Mouse (Mus musculus): ENCODE measurements at regions not wholly inside any gene's neighbourhood (a gene's known extent, or its start where the extent isn't known, plus 50 kb on each side); places are given as distances from the start of the nearest gene placed in this dataset.

DNA sequence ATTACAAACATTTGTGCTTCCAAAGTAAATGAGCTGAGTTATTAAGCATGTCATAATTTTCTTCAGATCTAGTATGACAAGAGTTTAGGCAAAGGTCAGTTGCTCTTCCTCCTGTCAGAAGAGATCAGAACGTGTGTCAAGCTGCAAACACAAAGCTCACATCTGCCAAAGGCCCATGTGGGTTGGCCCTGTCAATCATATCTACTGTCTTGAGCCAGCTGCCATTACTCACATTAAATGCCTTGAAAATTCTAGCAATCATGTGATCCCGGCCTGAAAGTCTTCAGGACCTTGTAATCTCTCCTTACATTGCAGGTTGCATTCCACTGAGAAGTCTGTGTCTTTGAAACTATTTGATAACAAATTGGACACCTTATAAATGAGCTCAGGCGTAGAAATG is 146.8 kb upstream of the Cp start:
- Histone ChIP-seq H3K4me1 (ENCODE audit: control insufficient read depth, insufficient read depth, low read length) (no peaks in the 10 kb centered on the region), H3K9ac (ENCODE audit: low read depth, poor library complexity, severe bottlenecking) (no peak overlapping the region), H3K4me3 (ENCODE audit: low read depth, low read length) (no peak overlapping the region), H3K27ac (ENCODE audit: insufficient read depth, low read length) (no peak overlapping the region), H3K27me3 (ENCODE audit: control insufficient read depth, insufficient read depth, low read length, poor library complexity, severe bottlenecking) (no peaks in the 10 kb centered on the region), H3K36me3 (ENCODE audit: control insufficient read depth, insufficient read depth, low read length, poor library complexity, severe bottlenecking) (no peaks in the 10 kb centered on the region), H3K9me3 (replicated peaks; ENCODE audit: control insufficient read depth, insufficient read depth, low read length, poor library complexity, severe bottlenecking) (no peaks in the 10 kb centered on the region)
- TF ChIP-seq POLR2A (IDR thresholded peaks at IDR 0.05; ENCODE audit: insufficient read depth, low read length) (no peak), EP300 (IDR thresholded peaks at IDR 0.05; ENCODE audit: insufficient read depth, low read depth, low read length) (no peak), CTCF (IDR thresholded peaks at IDR 0.05; ENCODE audit: low read depth, low read length) (no peak)

DNA sequence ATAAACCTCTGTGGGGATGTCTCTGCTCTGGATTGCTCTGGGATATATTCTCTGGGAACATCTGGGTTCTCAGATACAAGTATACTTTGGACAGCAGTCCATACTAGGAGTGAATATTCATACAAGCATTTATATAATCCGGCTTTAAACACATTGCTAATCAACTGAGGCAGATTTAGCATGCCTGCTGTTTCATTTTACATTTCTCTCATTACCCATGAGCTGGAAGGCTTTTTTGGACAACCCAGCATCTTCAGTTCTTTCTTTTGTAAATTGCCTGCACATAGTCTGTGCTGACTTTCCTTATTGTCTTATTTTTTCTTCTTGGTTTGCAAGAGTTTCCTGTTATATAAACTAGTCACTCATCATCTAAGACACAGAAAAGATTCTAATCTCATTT is 131.9 kb upstream of the Cp start:
- Histone ChIP-seq H3K9me3 (replicated peaks; ENCODE audit: control insufficient read depth, insufficient read depth, low read length, poor library complexity, severe bottlenecking) (no peaks in the 10 kb centered on the region), H3K4me1 (ENCODE audit: control insufficient read depth, insufficient read depth, low read length) (no peaks in the 10 kb centered on the region), H3K9ac (ENCODE audit: low read depth, poor library complexity, severe bottlenecking) (no peak overlapping the region), H3K27ac (ENCODE audit: insufficient read depth, low read length) (no peak overlapping the region), H3K36me3 (ENCODE audit: control insufficient read depth, insufficient read depth, low read length, poor library complexity, severe bottlenecking) (no peaks in the 10 kb centered on the region), H3K27me3 (ENCODE audit: control insufficient read depth, insufficient read depth, low read length, poor library complexity, severe bottlenecking) (no peaks in the 10 kb centered on the region), H3K4me3 (ENCODE audit: low read depth, low read length) (no peak overlapping the region)
- TF ChIP-seq POLR2A (IDR thresholded peaks at IDR 0.05; ENCODE audit: insufficient read depth, low read length) = no peak
- no peak for TF ChIP-seq CTCF (IDR thresholded peaks at IDR 0.05; ENCODE audit: low read depth, low read length)
- TF ChIP-seq EP300 (IDR thresholded peaks at IDR 0.05; ENCODE audit: insufficient read depth, low read depth, low read length) = no peak

DNA sequence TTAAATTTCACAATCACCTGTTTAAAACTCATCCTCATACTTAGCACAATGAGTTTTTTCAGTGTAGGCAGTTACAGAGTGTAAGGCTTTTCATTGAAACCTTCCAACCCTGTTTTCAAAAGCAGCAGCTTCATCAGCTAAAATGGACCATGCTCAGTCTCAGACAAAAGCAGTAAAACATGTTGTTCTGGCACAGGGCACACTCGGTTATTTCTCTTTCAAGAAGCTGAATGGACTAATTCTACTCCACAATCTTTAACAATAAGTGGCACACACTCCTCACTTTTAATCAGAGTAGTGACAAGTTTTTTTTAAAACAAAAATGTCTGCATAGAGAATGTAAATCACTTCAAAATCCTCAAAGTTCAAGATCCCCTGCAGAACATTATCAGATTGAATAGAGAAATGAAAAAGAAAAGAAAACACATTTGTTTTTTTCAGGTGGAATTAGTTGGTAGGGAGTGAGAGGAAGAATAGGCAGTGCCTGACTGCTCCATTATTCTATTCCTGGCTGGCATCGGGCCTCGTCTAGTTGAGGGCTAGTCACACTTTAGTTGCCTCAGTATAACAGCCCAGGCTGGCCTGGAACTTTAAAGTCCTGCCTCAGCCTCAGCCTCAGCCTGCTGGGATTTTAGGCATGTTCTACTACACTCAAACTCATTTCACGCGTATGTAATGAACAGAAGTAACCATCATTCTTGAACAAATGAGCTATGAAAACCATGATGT is 128.2 kb upstream of the Cp start:
- H3K9ac ChIP-seq (ENCODE audit: low read depth, poor library complexity, severe bottlenecking) = no peak overlapping the region
- no peak overlapping the region for H3K27ac ChIP-seq (ENCODE audit: insufficient read depth, low read length)
- TF ChIP-seq EP300 (IDR thresholded peaks at IDR 0.05; ENCODE audit: insufficient read depth, low read depth, low read length) (no peak), POLR2A (IDR thresholded peaks at IDR 0.05; ENCODE audit: insufficient read depth, low read length) (no peak), CTCF (IDR thresholded peaks at IDR 0.05; ENCODE audit: low read depth, low read length) (no peak)
- no peaks in the 10 kb centered on the region for H3K27me3 ChIP-seq (ENCODE audit: control insufficient read depth, insufficient read depth, low read length, poor library complexity, severe bottlenecking)
- H3K9me3 ChIP-seq (replicated peaks; ENCODE audit: control insufficient read depth, insufficient read depth, low read length, poor library complexity, severe bottlenecking) = no peaks in the 10 kb centered on the region
- no peaks in the 10 kb centered on the region for H3K36me3 ChIP-seq (ENCODE audit: control insufficient read depth, insufficient read depth, low read length, poor library complexity, severe bottlenecking)
- H3K4me3 ChIP-seq (ENCODE audit: low read depth, low read length) = no peak overlapping the region
- H3K4me1 ChIP-seq (ENCODE audit: control insufficient read depth, insufficient read depth, low read length) = no peaks in the 10 kb centered on the region

DNA sequence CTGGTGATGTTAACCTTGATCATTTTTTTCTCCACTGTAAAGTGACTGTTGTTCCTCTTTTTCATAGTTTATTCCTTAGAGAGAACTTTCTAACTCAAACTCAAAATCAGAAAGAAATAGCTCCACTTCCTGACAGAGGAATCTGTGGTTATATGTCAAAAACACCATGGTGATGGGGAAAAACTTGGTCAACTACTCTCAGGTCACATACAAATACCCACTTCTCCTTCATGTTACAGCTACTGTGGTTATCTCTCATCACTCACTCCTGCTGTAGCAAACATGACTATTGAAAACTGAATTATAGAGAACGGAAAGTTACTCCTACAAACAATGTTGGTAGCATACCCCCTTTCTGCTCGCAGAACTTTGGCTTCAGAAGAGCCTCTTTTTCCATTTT is 127.1 kb upstream of the Cp start:
- no peak overlapping the region for H3K27ac ChIP-seq (ENCODE audit: insufficient read depth, low read length)
- no peak for TF ChIP-seq POLR2A (IDR thresholded peaks at IDR 0.05; ENCODE audit: insufficient read depth, low read length)
- TF ChIP-seq CTCF (IDR thresholded peaks at IDR 0.05; ENCODE audit: low read depth, low read length) = no peak
- no peak for TF ChIP-seq EP300 (IDR thresholded peaks at IDR 0.05; ENCODE audit: insufficient read depth, low read depth, low read length)
- no peak overlapping the region for H3K9ac ChIP-seq (ENCODE audit: low read depth, poor library complexity, severe bottlenecking)
- H3K4me3 ChIP-seq (ENCODE audit: low read depth, low read length) = no peak overlapping the region
- H3K36me3 ChIP-seq (ENCODE audit: control insufficient read depth, insufficient read depth, low read length, poor library complexity, severe bottlenecking) = no peaks in the 10 kb centered on the region
- no peaks in the 10 kb centered on the region for H3K27me3 ChIP-seq (ENCODE audit: control insufficient read depth, insufficient read depth, low read length, poor library complexity, severe bottlenecking)
- no peaks in the 10 kb centered on the region for H3K4me1 ChIP-seq (ENCODE audit: control insufficient read depth, insufficient read depth, low read length)
- H3K9me3 ChIP-seq (replicated peaks; ENCODE audit: control insufficient read depth, insufficient read depth, low read length, poor library complexity, severe bottlenecking) = no peaks in the 10 kb centered on the region

DNA sequence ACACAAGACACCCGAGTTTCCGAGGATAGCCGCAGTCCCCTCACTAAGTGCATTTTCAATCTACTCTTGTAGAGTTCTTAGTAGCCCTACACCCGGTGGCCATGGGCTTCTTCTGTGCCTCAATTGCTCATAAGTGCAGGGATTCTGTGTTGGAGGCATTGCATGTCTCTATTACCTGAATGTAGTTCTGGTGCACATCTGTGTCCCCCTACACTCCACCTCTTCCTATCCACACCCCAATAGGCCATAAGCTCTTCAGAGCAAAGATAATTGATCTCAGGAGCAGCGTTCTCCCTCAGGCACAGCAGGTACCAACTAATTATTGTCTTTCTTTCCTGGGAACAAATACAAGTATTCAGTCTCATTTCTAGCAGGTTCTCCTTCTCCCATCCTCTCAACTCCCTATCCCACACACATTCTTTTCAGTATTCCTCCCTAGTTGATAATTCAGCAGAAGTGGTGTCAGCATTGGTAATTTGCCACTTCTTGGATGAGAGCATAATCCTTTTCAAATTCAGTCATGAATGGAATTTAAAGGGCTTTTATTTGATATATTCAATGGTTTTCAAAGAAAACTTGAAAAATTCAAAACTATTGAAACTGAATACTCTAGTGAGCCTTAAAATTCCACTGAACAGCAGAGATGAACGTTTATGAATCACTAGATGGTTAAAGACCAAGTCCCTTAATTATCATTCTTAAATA is 108.7 kb upstream of the Cp start:
- H3K4me1 ChIP-seq (ENCODE audit: control insufficient read depth, insufficient read depth, low read length) = no peaks in the 10 kb centered on the region
- H3K9me3 ChIP-seq (replicated peaks; ENCODE audit: control insufficient read depth, insufficient read depth, low read length, poor library complexity, severe bottlenecking) = peaks cover 14% of the 10 kb centered on the region
- no peak overlapping the region for H3K9ac ChIP-seq (ENCODE audit: low read depth, poor library complexity, severe bottlenecking)
- H3K4me3 ChIP-seq (ENCODE audit: low read depth, low read length) = no peak overlapping the region
- H3K36me3 ChIP-seq (ENCODE audit: control insufficient read depth, insufficient read depth, low read length, poor library complexity, severe bottlenecking) = no peaks in the 10 kb centered on the region
- H3K27ac ChIP-seq (ENCODE audit: insufficient read depth, low read length) = no peak overlapping the region
- TF ChIP-seq CTCF (IDR thresholded peaks at IDR 0.05; ENCODE audit: low read depth, low read length) = no peak
- no peak for TF ChIP-seq POLR2A (IDR thresholded peaks at IDR 0.05; ENCODE audit: insufficient read depth, low read length)
- TF ChIP-seq EP300 (IDR thresholded peaks at IDR 0.05; ENCODE audit: insufficient read depth, low read depth, low read length) = no peak
- H3K27me3 ChIP-seq (ENCODE audit: control insufficient read depth, insufficient read depth, low read length, poor library complexity, severe bottlenecking) = no peaks in the 10 kb centered on the region

DNA sequence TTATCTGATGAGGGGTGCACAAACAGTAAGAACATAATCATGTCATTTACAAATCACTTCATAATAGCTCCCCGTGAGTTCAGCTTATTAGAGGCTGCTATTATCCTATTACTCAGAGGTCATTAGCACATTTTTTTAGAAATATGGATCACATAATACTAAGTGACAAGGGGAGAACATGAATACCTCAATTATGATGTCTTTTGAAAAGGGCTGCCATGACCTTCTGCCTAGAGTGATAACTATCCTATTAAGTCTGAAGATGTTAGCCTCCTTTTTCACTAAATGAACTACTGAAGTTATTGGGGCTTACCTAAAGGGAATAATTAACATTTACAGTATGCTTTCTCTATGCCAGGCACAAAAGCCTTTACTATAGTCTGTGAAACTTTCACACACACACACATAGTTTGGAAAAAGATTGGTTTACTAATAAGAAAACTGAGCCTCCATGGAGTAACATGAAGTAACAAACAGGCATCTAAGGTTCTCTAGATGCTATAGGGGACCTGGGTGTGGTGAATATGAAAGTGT is 108.1 kb upstream of the Cp start:
- Histone ChIP-seq H3K27ac (ENCODE audit: insufficient read depth, low read length) (no peak overlapping the region), H3K36me3 (ENCODE audit: control insufficient read depth, insufficient read depth, low read length, poor library complexity, severe bottlenecking) (no peaks in the 10 kb centered on the region), H3K9ac (ENCODE audit: low read depth, poor library complexity, severe bottlenecking) (no peak overlapping the region), H3K9me3 (replicated peaks; ENCODE audit: control insufficient read depth, insufficient read depth, low read length, poor library complexity, severe bottlenecking) (peaks cover 9% of the 10 kb centered on the region), H3K4me1 (ENCODE audit: control insufficient read depth, insufficient read depth, low read length) (no peaks in the 10 kb centered on the region), H3K27me3 (ENCODE audit: control insufficient read depth, insufficient read depth, low read length, poor library complexity, severe bottlenecking) (no peaks in the 10 kb centered on the region), H3K4me3 (ENCODE audit: low read depth, low read length) (no peak overlapping the region)
- TF ChIP-seq CTCF (IDR thresholded peaks at IDR 0.05; ENCODE audit: low read depth, low read length) (no peak), POLR2A (IDR thresholded peaks at IDR 0.05; ENCODE audit: insufficient read depth, low read length) (no peak), EP300 (IDR thresholded peaks at IDR 0.05; ENCODE audit: insufficient read depth, low read depth, low read length) (no peak)

All from ES-Bruce4 (cell line).